Mouse (Mus musculus): Measurements from ENCODE around the gene Car3.

- TF ChIP-seq GATA1 (IDR thresholded peaks at IDR 0.05; ENCODE audit: borderline replicate concordance, low read length): no peak
- no peak for TF ChIP-seq FLI1 (IDR thresholded peaks at IDR 0.05; ENCODE audit: low read length)
Observed at GRCm38 (mm10) chr3:14886102-14887098, 23.1 kb downstream of the Car3 start, which contains the start of gene Car2.
